Mouse (Mus musculus) forebrain, embryonic 11.5 days (tissue): ENCODE data around the gene 2510009E07Rik. TPM values are rescaled to one million over a fixed set of nuclear protein-coding genes. Genes with fewer than 3 reads are reported as not detected.

Experiments
- polyA plus RNA-seq: library from polyadenylated mRNA; unstranded; fragments of >200 nt; fragmentation: Nextera tagmentation; extraction: Ambion mirVana; gene quantifications from 2 replicates; pipeline ENCODE4 v1.2.1, GENCODE M21; 2014

The 2510009E07Rik gene
- polyA plus RNA-seq, 1 experiment from 2014 or later: 43.5 TPM

Other genes with a start within 250 kb of the 2510009E07Rik start
- 1.5 and 2.1 TPM in 2 replicates for gene Ehhadh, start 93.1 kb upstream of the 2510009E07Rik start, polyA plus RNA-seq
- 3.5 TPM in 2 replicates for gene Map3k13, start 99.7 kb upstream of the 2510009E07Rik start, polyA plus RNA-seq